Mouse (Mus musculus): ENCODE measurements around the gene Jsrp1. TPM values are rescaled to one million over a fixed set of nuclear protein-coding genes. Genes with fewer than 3 reads are reported as not detected.

Gene Jsrp1
- polyA plus RNA-seq, 1 experiment from 2014 or later: 1.0 TPM

- no peaks in the 10 kb centered on the region for H3K27me3 ChIP-seq (replicated peaks)
- 82% methylated on average over 9 of the region's 9 CpGs for WGBS
- no peak for ATAC-seq (ENCODE audit: insufficient read depth, low FRiP score, low read depth)
- H3K4me2 ChIP-seq: peak overlapping the region; percentile 84
- H3K4me1 ChIP-seq: peaks cover 27% of the 10 kb centered on the region
- peak overlapping the region; percentile 79 for H3K4me3 ChIP-seq (replicated peaks)
- H3K9me3 ChIP-seq: no peaks in the 10 kb centered on the region
- H3K36me3 ChIP-seq: peaks cover 30% of the 10 kb centered on the region
- no peak overlapping the region for H3K9ac ChIP-seq
- no peak overlapping the region for H3K27ac ChIP-seq
Measured at GRCm38 (mm10) chr10:80796307-80796848, 16.9 kb downstream of the Jsrp1 start.

GRCm38 (mm10) chr10:80794750-80795149 lies 18.5 kb downstream of the Jsrp1 start:
- H3K27me3 ChIP-seq (replicated peaks): no peaks in the 10 kb centered on the region
- no peak for ATAC-seq (ENCODE audit: insufficient read depth, low FRiP score, low read depth)

GRCm38 (mm10) chr10:80793803-80794202 lies 19.5 kb downstream of the Jsrp1 start:
- H3K9me3 ChIP-seq: no peaks in the 10 kb centered on the region
- peaks cover 17% of the 10 kb centered on the region for H3K4me1 ChIP-seq
- H3K27me3 ChIP-seq (replicated peaks): no peaks in the 10 kb centered on the region
- H3K27ac ChIP-seq: no peak overlapping the region
- H3K9ac ChIP-seq: no peak overlapping the region
- WGBS: 71% methylated on average over 4 of the region's 4 CpGs
- no peak for ATAC-seq (ENCODE audit: insufficient read depth, low FRiP score, low read depth)
- no peak overlapping the region for H3K4me2 ChIP-seq
- H3K4me3 ChIP-seq (replicated peaks): no peak overlapping the region
- peaks cover 48% of the 10 kb centered on the region for H3K36me3 ChIP-seq

More at GRCm38 (mm10) chr10:80794750-80795149, 18.5 kb downstream of the Jsrp1 start:
- 87% methylated on average over 8 of the region's 8 CpGs for WGBS
- Histone ChIP-seq H3K36me3 (peaks cover 40% of the 10 kb centered on the region), H3K9me3 (no peaks in the 10 kb centered on the region), H3K4me1 (peaks cover 20% of the 10 kb centered on the region), H3K4me3 (replicated peaks) (no peak overlapping the region), H3K4me2 (no peak overlapping the region), H3K9ac (no peak overlapping the region), H3K27ac (no peak overlapping the region)

- Histone ChIP-seq H3K36me3 (peaks cover 54% of the 10 kb centered on the region), H3K4me3 (replicated peaks) (no peak overlapping the region), H3K27me3 (replicated peaks) (no peaks in the 10 kb centered on the region), H3K9ac (no peak overlapping the region), H3K4me1 (peaks cover 17% of the 10 kb centered on the region), H3K9me3 (no peaks in the 10 kb centered on the region), H3K4me2 (no peak overlapping the region), H3K27ac (no peak overlapping the region)
- WGBS: 86% methylated on average over 13 of the region's 13 CpGs
- no peak for ATAC-seq (ENCODE audit: insufficient read depth, low FRiP score, low read depth)
Measured at GRCm38 (mm10) chr10:80793033-80793784, 20.1 kb downstream of the Jsrp1 start.

- WGBS: 60% methylated on average over 41 of the region's 41 CpGs
- Histone ChIP-seq H3K27ac (peak overlapping the region; percentile 35; the same call in 1 of the 2 replicates), H3K9me3 (no peaks in the 10 kb centered on the region), H3K4me3 (replicated peaks) (no peak overlapping the region), H3K36me3 (peaks cover 56% of the 10 kb centered on the region), H3K9ac (no peak overlapping the region), H3K4me2 (no peak overlapping the region), H3K27me3 (replicated peaks) (no peaks in the 10 kb centered on the region), H3K4me1 (peaks cover 17% of the 10 kb centered on the region)
- ATAC-seq (ENCODE audit: insufficient read depth, low FRiP score, low read depth): no peak
Measured at GRCm38 (mm10) chr10:80792175-80793032, 20.9 kb downstream of the Jsrp1 start.

- WGBS: 74% methylated on average over 33 of the region's 33 CpGs
- peak overlapping the region; percentile 35; the same call in 1 of the 2 replicates for H3K27ac ChIP-seq
- peaks cover 11% of the 10 kb centered on the region for H3K4me1 ChIP-seq
- ATAC-seq (ENCODE audit: insufficient read depth, low FRiP score, low read depth): no peak
- H3K36me3 ChIP-seq: peaks cover 60% of the 10 kb centered on the region
- H3K9me3 ChIP-seq: no peaks in the 10 kb centered on the region
- H3K27me3 ChIP-seq (replicated peaks): no peaks in the 10 kb centered on the region
- no peak overlapping the region for H3K4me2 ChIP-seq
- no peak overlapping the region for H3K4me3 ChIP-seq (replicated peaks)
- no peak overlapping the region for H3K9ac ChIP-seq
Measured at GRCm38 (mm10) chr10:80791476-80792174, 21.7 kb downstream of the Jsrp1 start.

GRCm38 (mm10) chr10:80790761-80791404 lies 22.4 kb downstream of the Jsrp1 start:
- 0 out of 2 replicates have a peak, but pooled peaks cover 7% of the 10 kb centered on the region for H3K4me1 ChIP-seq
- H3K36me3 ChIP-seq: peaks cover 68% of the 10 kb centered on the region
- H3K9ac ChIP-seq: no peak overlapping the region
- ATAC-seq (ENCODE audit: insufficient read depth, low FRiP score, low read depth): no peak
- H3K27me3 ChIP-seq (replicated peaks): no peaks in the 10 kb centered on the region
- no peak overlapping the region for H3K4me3 ChIP-seq (replicated peaks)
- H3K4me2 ChIP-seq: no peak overlapping the region
- no peaks in the 10 kb centered on the region for H3K9me3 ChIP-seq
- WGBS: 83% methylated on average over 19 of the region's 19 CpGs
- no peak overlapping the region for H3K27ac ChIP-seq

- WGBS: 76% methylated on average over 2 of the region's 2 CpGs
- Histone ChIP-seq H3K9ac (no peak overlapping the region), H3K4me2 (no peak overlapping the region), H3K4me3 (replicated peaks) (no peak overlapping the region), H3K27ac (no peak overlapping the region), H3K4me1 (0 out of 2 replicates have a peak, but pooled peaks cover 7% of the 10 kb centered on the region), H3K27me3 (replicated peaks) (no peaks in the 10 kb centered on the region), H3K9me3 (no peaks in the 10 kb centered on the region), H3K36me3 (peaks cover 82% of the 10 kb centered on the region)
- no peak for ATAC-seq (ENCODE audit: insufficient read depth, low FRiP score, low read depth)
Measured at GRCm38 (mm10) chr10:80787517-80787916, 25.8 kb downstream of the Jsrp1 start.

- Histone ChIP-seq H3K4me2 (no peak overlapping the region), H3K4me1 (no peaks in the 10 kb centered on the region), H3K27ac (no peak overlapping the region), H3K9me3 (no peaks in the 10 kb centered on the region), H3K9ac (no peak overlapping the region), H3K4me3 (replicated peaks) (no peak overlapping the region), H3K36me3 (peaks cover 87% of the 10 kb centered on the region), H3K27me3 (replicated peaks) (no peaks in the 10 kb centered on the region)
- no peak for ATAC-seq (ENCODE audit: insufficient read depth, low FRiP score, low read depth)
- WGBS: 92% methylated on average over 11 of the region's 11 CpGs
Measured at GRCm38 (mm10) chr10:80785963-80786362, 27.3 kb downstream of the Jsrp1 start.

- 87% methylated on average over 12 of the region's 12 CpGs for WGBS
Measured at GRCm38 (mm10) chr10:80784871-80785270, 28.4 kb downstream of the Jsrp1 start.

GRCm38 (mm10) chr10:80784302-80784701 lies 29.0 kb downstream of the Jsrp1 start:
- no peak for ATAC-seq (ENCODE audit: insufficient read depth, low FRiP score, low read depth)
- Histone ChIP-seq H3K27ac (no peak overlapping the region), H3K9me3 (no peaks in the 10 kb centered on the region), H3K27me3 (replicated peaks) (no peaks in the 10 kb centered on the region), H3K36me3 (peaks cover 76% of the 10 kb centered on the region), H3K4me2 (no peak overlapping the region), H3K4me3 (replicated peaks) (no peak overlapping the region), H3K4me1 (no peaks in the 10 kb centered on the region), H3K9ac (no peak overlapping the region)
- WGBS: 98% methylated on average over 2 of the region's 2 CpGs

More at GRCm38 (mm10) chr10:80784871-80785270, 28.4 kb downstream of the Jsrp1 start:
- no peak overlapping the region for H3K4me3 ChIP-seq (replicated peaks)
- peaks cover 80% of the 10 kb centered on the region for H3K36me3 ChIP-seq
- no peak overlapping the region for H3K4me2 ChIP-seq
- H3K4me1 ChIP-seq: no peaks in the 10 kb centered on the region
- H3K27me3 ChIP-seq (replicated peaks): no peaks in the 10 kb centered on the region
- H3K27ac ChIP-seq: no peak overlapping the region
- ATAC-seq (ENCODE audit: insufficient read depth, low FRiP score, low read depth): no peak
- H3K9ac ChIP-seq: no peak overlapping the region
- no peaks in the 10 kb centered on the region for H3K9me3 ChIP-seq

Data from stomach, embryonic 15.5 days (tissue).